Mouse (Mus musculus): ENCODE measurements around the gene Hist4h4.

The Hist4h4 gene

DNA sequence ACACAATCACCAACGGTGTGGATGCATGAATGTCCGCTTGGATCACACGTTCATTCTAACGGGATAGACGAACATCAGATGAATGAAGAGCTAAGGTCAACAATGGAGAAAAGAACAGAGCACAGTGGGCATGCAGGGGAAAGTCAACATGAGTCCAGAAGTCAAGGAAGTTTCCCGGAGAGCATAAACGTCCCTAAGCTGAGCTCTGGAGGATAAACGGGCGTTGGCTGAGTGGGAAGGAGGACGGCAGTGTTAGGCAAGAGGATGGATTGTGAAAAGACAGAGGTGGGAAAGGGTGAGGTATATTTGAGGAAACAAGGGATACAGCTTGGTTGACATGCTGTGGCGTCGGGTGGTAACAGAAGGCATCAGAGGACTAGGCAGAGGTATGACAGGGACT, 22.1 kb downstream of the Hist4h4 start:
- no peak for DNase-seq (ENCODE audit: low spot score)

DNA sequence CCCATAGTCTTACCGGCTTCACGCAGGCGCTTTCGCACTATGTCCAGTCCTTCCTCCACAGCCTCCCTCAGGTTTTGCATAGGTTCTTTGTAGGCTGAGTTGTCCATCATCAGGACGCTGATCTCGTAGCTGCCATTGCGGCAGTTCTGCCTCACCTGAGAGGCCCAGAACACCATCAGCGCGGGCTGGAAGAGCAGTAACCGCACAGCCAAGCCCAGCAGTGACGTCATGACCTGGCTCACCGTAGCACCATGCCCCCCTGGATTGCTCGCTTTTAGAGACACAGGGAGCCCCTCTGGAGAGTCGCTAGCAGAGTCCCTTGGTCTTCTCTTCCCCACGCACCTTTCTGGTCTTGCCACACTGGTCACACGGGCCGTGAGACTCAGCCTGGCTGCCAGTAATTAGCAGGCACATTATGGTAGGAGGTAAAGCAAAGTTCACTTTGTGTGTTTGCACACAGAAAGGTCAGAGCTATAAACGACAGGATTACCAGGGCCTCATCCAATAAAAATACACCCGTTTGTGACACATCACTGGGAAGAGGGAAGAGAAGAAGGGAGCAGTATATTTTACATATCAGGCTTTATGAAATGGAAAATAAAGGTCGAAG, 22.7 kb downstream of the Hist4h4 start, which contains the start of gene Gucy2c:
Gene Gucy2c, minus strand, starts transcription at position 389 of the 610 bp plus-strand sequence.
- no peak for DNase-seq (ENCODE audit: low spot score)

DNA sequence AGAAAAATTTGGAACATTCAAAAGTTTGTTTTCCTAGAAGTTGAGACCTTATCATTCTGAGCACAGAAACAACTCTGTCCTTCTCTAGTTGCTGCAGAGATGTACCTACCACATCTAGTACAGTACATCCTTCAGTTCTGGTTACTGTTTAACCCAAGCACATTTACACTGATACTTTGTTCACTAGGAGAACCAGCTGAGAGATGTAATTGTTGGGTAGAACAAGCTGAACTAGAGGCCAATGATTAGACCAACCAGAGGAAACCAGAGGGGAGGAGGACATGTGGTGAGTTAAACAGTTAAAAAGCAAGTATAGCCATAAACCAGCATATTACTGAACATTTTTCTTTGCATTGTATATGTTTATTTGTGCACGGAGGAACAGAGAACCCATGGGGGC, 27.8 kb downstream of the Hist4h4 start:
- no peak for DNase-seq (ENCODE audit: low spot score)

DNA sequence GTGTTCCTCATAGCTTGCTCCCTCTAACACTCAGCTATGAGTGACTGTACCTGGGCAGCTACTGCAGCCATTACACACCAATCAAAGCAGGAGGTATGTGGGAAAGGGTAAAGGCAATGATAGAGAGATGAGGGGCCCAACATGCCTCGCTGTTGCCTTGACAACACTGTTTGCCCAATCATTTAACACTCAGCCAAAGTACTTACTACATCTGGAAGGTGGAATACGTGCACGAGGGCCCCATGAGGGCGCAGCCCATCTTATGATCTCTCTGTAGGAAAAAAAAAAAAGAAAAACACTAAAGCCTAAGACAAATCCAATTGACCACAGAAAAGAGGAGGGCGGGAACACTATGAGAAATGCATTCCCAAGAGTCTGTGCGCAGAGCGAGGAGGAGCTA, 34.4 kb downstream of the Hist4h4 start:
- DNase-seq (ENCODE audit: low spot score), result no peak

DNA sequence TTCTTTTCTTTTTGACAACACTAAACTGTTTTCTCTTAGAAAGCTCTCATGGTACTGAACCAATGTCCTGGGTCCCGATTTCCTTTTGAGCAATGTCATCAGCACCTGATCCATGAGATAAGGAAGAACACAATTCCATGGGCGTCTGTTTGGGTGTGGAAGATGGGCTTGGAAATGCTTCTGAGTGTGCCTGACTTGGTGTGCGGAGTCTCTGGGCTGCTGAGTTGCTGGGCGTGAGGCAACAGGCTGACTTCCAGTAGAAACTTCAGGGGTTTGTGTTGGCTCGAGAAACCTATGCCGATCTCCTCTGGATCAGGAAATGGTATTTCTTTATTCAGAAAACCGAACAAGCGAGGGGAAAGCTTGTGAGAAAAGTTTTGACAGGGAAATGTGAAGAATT, 35.1 kb downstream of the Hist4h4 start:
- no peak for DNase-seq (ENCODE audit: low spot score)

DNA sequence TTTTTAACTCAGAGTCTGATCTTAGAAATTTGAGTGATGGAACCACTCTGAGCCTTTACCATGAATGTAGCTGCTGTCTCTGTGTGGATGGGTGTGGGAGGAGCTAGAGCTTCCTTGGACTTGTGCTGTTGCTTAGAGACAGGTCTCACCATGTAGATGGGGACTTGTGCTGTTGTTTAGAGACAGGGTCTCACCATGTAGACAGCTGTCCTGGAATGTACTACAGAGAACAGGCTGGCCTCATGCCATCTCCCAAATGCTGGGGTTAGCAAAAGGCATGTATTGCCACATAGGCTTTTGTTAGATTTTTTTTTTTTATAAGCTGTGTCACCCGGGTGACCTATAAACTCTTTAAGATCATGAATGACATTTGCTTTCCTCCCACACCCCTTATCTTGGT, 40.3 kb downstream of the Hist4h4 start:
- no peak for DNase-seq (ENCODE audit: low spot score)

All from T-cell, adult 2 months (primary cell).